Mouse (Mus musculus) spleen, postnatal 36 days (tissue): Measurements from ENCODE around the gene Enoph1.

ENCODE experiments used
- DNase-seq, 2 experiments: peaks; one replicate each; pipeline ENCODE4 v3.0.0; 2022; ENCODE audit warnings: low spot score in 2 of 2, mixed read lengths in 1 of 2

Gene Enoph1

GRCm38 (mm10) chr5:100039602-100040142 is at the start of gene Enoph1, which contains the start of gene Hnrnpdl:
Gene Enoph1 (plus strand): TSS chr5:100039985.
Gene Hnrnpdl (minus strand): TSS chr5:100039664.
- DNase-seq: peak; percentile 92 to 93

- no peak for DNase-seq
Observed at GRCm38 (mm10) chr5:99994166-99994565, 45.6 kb upstream of the Enoph1 start.

GRCm38 (mm10) chr5:99994680-99995079 is 45.1 kb upstream of the Enoph1 start:
- DNase-seq: no peak

GRCm38 (mm10) chr5:100000048-100000447 is 39.7 kb upstream of the Enoph1 start:
- DNase-seq: no peak

GRCm38 (mm10) chr5:100000500-100000899 is 39.3 kb upstream of the Enoph1 start:
- DNase-seq: no peak

- DNase-seq: no peak
Observed at GRCm38 (mm10) chr5:100003895-100004294, 35.9 kb upstream of the Enoph1 start.

GRCm38 (mm10) chr5:100005431-100005830 is 34.4 kb upstream of the Enoph1 start:
- DNase-seq: peak in 1 of 2 experiments; percentile 31

GRCm38 (mm10) chr5:100005896-100006295 is 33.9 kb upstream of the Enoph1 start:
- no peak for DNase-seq

GRCm38 (mm10) chr5:100006324-100007039 is 33.3 kb upstream of the Enoph1 start:
- DNase-seq: no peak

- DNase-seq: no peak
Observed at GRCm38 (mm10) chr5:100007040-100007375, 32.8 kb upstream of the Enoph1 start.

- no peak for DNase-seq
Observed at GRCm38 (mm10) chr5:100008485-100008884, 31.3 kb upstream of the Enoph1 start.

- no peak for DNase-seq
Observed at GRCm38 (mm10) chr5:100012599-100012998, 27.2 kb upstream of the Enoph1 start.

GRCm38 (mm10) chr5:100020089-100020488 is 19.7 kb upstream of the Enoph1 start:
- no peak for DNase-seq

GRCm38 (mm10) chr5:100024403-100024802 is 15.4 kb upstream of the Enoph1 start:
- no peak for DNase-seq

GRCm38 (mm10) chr5:100024868-100025267 is 14.9 kb upstream of the Enoph1 start:
- no peak for DNase-seq

- no peak for DNase-seq
Observed at GRCm38 (mm10) chr5:100030069-100030468, 9.7 kb upstream of the Enoph1 start.

GRCm38 (mm10) chr5:100032107-100032506 is 7.7 kb upstream of the Enoph1 start:
- no peak for DNase-seq

GRCm38 (mm10) chr5:100032646-100033045 is 7.1 kb upstream of the Enoph1 start:
- no peak for DNase-seq

- DNase-seq: no peak
Observed at GRCm38 (mm10) chr5:100035950-100036349, 3.8 kb upstream of the Enoph1 start.

GRCm38 (mm10) chr5:100036681-100037080 is 3.1 kb upstream of the Enoph1 start:
- DNase-seq: peak in 1 of 2 experiments; percentile 6

- DNase-seq: peak; percentile 87 to 89
Observed at GRCm38 (mm10) chr5:100037965-100038713, 1.6 kb upstream of the Enoph1 start.

- peak; percentile 94 to 96 for DNase-seq
Observed at GRCm38 (mm10) chr5:100038714-100039601, 827 bp upstream of the Enoph1 start.
